Mouse (Mus musculus) thymus, postnatal 36 days (tissue): ENCODE measurements around the gene Sun1.

Experiments
- DNase-seq, 2 experiments: peaks; one replicate each; pipeline ENCODE4 v3.0.0; 2022; ENCODE audit warnings: mixed read lengths in 2 of 2

The Sun1 gene

GRCm38 (mm10) chr5:139287099-139287498 lies 86.7 kb downstream of the Sun1 start:
- no peak for DNase-seq

- no peak for DNase-seq
These were observed 87.3 kb downstream of the Sun1 start for GRCm38 (mm10) chr5:139287787-139288186.

GRCm38 (mm10) chr5:139288591-139288990 lies 88.2 kb downstream of the Sun1 start:
- DNase-seq: no peak

- no peak for DNase-seq
These were observed 90.2 kb downstream of the Sun1 start for GRCm38 (mm10) chr5:139290467-139291259.

- no peak for DNase-seq
These were observed 91.5 kb downstream of the Sun1 start for GRCm38 (mm10) chr5:139291811-139292560.

DNA sequence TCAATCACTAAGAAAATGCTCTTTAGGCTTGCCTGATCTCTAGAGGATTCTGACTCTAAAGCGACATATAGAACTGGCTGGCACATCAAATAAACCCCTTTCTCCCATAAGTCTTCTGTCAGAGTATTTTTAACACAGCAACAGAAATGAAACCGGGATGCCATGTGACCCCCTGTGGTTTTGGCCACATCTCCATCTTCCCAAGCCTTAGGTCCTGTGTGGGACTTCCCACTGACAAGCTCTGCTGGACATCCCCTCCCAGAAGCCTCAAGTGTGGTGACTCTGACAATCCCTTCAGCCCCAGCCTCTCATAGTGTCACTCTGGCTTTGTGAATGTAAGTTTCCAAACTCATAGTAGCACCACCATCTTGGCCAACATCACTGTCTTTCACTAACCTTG lies 93.7 kb downstream of the Sun1 start:
- no peak for DNase-seq

DNA sequence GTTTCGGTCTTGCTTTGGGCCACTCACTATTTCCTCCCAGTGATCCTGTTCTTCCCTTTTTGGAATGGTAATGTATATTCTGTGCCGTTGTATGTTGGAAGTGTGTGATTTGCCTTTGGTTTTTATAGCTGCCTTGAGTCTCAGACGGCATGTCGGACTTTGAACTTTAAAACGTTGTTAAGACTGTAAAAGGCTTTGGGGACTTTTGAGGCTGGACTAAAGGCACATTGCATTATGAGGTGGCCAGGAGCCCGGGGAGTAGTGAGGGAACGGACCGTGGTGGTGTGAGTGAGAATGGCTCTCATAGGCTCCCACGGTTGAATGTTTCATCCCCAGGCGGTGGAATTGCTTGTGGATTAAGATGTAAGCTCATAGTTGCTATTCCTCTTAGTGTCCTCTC lies 96.7 kb downstream of the Sun1 start:
- no peak for DNase-seq

DNA sequence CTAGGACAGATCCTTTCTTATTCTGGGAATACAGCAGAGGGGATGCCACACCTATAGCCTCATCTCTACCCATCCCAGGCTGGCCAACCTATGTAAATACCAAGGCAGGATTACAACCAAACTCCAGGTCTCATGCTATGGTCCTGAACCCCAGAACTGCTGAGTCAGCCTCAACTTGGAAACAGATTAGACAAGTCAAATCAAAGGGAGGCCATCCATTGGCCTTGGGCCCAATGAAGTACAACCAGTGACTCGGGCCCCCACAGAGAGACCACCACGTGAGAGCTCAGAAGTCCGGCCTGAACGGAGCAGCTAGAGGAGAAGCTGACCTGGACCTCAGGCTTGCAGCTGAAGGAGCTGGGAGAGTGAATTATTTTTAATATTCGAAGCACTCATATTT lies 97.3 kb downstream of the Sun1 start:
- DNase-seq: no peak
